Mouse (Mus musculus) urinary bladder, adult 2 months (tissue): ENCODE results near the gene A830031A19Rik. TPM values are rescaled to one million over a fixed set of nuclear protein-coding genes. Genes with fewer than 3 reads are reported as not detected.

Experiments used
- DNase-seq: peaks from one replicate; pipeline ENCODE4 v3.0.0; 2022; ENCODE audit warnings: low spot score
- polyA plus RNA-seq: library from polyadenylated mRNA; depleted of rRNA; stranded (reverse); fragments of >200 nt; gene quantifications from 2 replicates; pipeline ENCODE4 v1.2.3, GENCODE M21; 2012; rRNA removed

Gene A830031A19Rik
- polyA plus RNA-seq, 1 experiment, result not detected

GRCm38 (mm10) chr11:24008976-24009375 lies 65.9 kb downstream of the A830031A19Rik start:
- DNase-seq, result no peak

- DNase-seq, result no peak
These were observed 66.6 kb downstream of the A830031A19Rik start for GRCm38 (mm10) chr11:24008244-24008643.

- no peak for DNase-seq
These were observed 69.3 kb downstream of the A830031A19Rik start for GRCm38 (mm10) chr11:24005445-24006156.

GRCm38 (mm10) chr11:24000675-24001074 lies 74.2 kb downstream of the A830031A19Rik start:
- DNase-seq, result no peak

Other genes with a start within 250 kb of the A830031A19Rik start
- 8.0 and 8.3 TPM in 2 replicates for gene Papolg, start 179.8 kb downstream of the A830031A19Rik start, polyA plus RNA-seq
- gene Bcl11a, start 3.0 kb upstream of the A830031A19Rik start, polyA plus RNA-seq, result 1.3 and 2.4 TPM in 2 replicates